Mouse (Mus musculus) stomach, embryonic 15.5 days (tissue): ENCODE results near the gene Ush1g. TPM values are rescaled to one million over a fixed set of nuclear protein-coding genes. Genes with fewer than 3 reads are reported as not detected.

ENCODE experiments used
- ATAC-seq: fragments of 200-750 bp; cut with Nextera tagmentation; 2 replicates; pipeline ENCODE4 v1.8.0; 2017; ENCODE audit warnings: low read depth, moderate number of reproducible peaks, moderate TSS enrichment; ENCODE audit not compliant: insufficient read depth, low FRiP score
- H3K27ac ChIP-seq: fragments of 300-500 bp; sonication (generic); 2 replicates; pipeline ENCODE4 v1.5.1; 2015; ENCODE audit warnings: mild to moderate bottlenecking, inconsistent platforms
- H3K27me3 ChIP-seq: fragments of 300-500 bp; sonication (generic); replicated peaks from 2 replicates; pipeline ENCODE4 v1.6.1; 2015; ENCODE audit warnings: inconsistent platforms
- H3K36me3 ChIP-seq: fragments of 300-500 bp; sonication (generic); 2 replicates; pipeline ENCODE4 v1.6.1; 2015; ENCODE audit warnings: inconsistent platforms
- H3K4me1 ChIP-seq: fragments of 300-500 bp; sonication (generic); 2 replicates; pipeline ENCODE4 v1.6.1; 2015; ENCODE audit warnings: inconsistent platforms
- H3K4me2 ChIP-seq: fragments of 300-500 bp; sonication (generic); 2 replicates; pipeline ENCODE4 v1.6.1; 2015; ENCODE audit warnings: mild to moderate bottlenecking, inconsistent platforms
- H3K4me3 ChIP-seq: fragments of 300-500 bp; sonication (generic); replicated peaks from 2 replicates; pipeline ENCODE4 v1.5.1; 2015; ENCODE audit warnings: inconsistent platforms
- H3K9ac ChIP-seq: fragments of 300-500 bp; sonication (generic); 2 replicates; pipeline ENCODE4 v1.6.1; 2015; ENCODE audit warnings: inconsistent platforms
- H3K9me3 ChIP-seq: fragments of 300-500 bp; sonication (generic); 2 replicates; pipeline ENCODE4 v1.6.1; 2016; ENCODE audit warnings: inconsistent platforms
- WGBS: fragments of 180-500 bp; shearing (Covaris S2); methylation state at CpG from one replicate; pipeline ENCODE4 v1.1.7; 2015; 5-methylcytosine and 5-hydroxymethylcytosine counted together
- polyA plus RNA-seq: library from polyadenylated mRNA; unstranded; fragments of >200 nt; fragmentation: Nextera tagmentation; extraction: Ambion mirVana; gene quantifications from 2 replicates; pipeline ENCODE4 v1.2.1, GENCODE M21; 2015

The Ush1g gene
- polyA plus RNA-seq, 1 experiment from 2014 or later: 0.35 TPM

DNA sequence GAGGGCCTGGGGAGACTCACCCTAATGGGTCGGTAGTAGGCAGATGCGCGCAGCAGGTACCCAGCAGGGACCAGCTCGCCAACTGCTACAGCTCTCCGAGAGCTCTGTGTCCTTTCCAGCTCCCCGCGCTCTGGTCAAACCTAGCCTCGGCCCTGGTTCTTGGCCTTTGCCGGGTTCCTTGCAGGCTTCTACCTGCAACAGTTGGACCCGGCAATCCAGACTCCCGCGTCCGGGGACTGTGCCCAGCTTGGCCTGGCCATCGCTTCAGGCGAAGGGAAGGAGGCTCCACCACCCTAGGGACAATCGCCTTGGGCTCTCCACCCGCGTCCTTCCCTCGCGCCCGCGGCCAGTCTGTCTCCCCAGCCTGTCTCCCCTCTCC, 55.5 kb downstream of the Ush1g start:
- ATAC-seq: no peak
- Histone ChIP-seq H3K36me3 (no peaks in the 10 kb centered on the region), H3K9me3 (no peaks in the 10 kb centered on the region), H3K4me3 (peak overlapping the region; percentile 31), H3K27ac (no peak overlapping the region), H3K9ac (no peak overlapping the region), H3K4me2 (peak overlapping the region; percentile 57), H3K4me1 (peaks cover 19% of the 10 kb centered on the region), H3K27me3 (peaks cover 74% of the 10 kb centered on the region)
- 3% methylated on average over 22 of the region's 22 CpGs for WGBS

GRCm38 (mm10) chr11:115265771-115266399, 56.0 kb downstream of the Ush1g start:
- Histone ChIP-seq H3K27me3 (peaks cover 79% of the 10 kb centered on the region), H3K4me3 (no peak overlapping the region), H3K4me2 (0 out of 2 replicates have a peak overlapping the region, but pooled peaks have one; percentile 57), H3K4me1 (peaks cover 19% of the 10 kb centered on the region), H3K9me3 (no peaks in the 10 kb centered on the region), H3K9ac (no peak overlapping the region), H3K36me3 (no peaks in the 10 kb centered on the region), H3K27ac (no peak overlapping the region)
- ATAC-seq: no peak
- WGBS: 3% methylated on average over 20 of the region's 20 CpGs

Other genes starting within 250 kb of the Ush1g start
- 2.6 and 3.1 TPM in 2 replicates for gene Rab37, start 230.6 kb downstream of the Ush1g start, polyA plus RNA-seq
- 2.1 and 2.6 TPM in 2 replicates for gene Cd300lf, start 188.0 kb downstream of the Ush1g start, polyA plus RNA-seq
- 142 and 144 TPM in 2 replicates for gene Slc9a3r1, start 158.7 kb downstream of the Ush1g start, polyA plus RNA-seq
- gene Tmem104, start 134.6 kb downstream of the Ush1g start, polyA plus RNA-seq: 9.3 and 11.5 TPM in 2 replicates
- gene Nat9, start 134.2 kb downstream of the Ush1g start, polyA plus RNA-seq: 23.2 and 24.0 TPM in 2 replicates
- gene Grin2c, start 54.8 kb downstream of the Ush1g start, polyA plus RNA-seq: 0.10 and 0.12 TPM in 2 replicates
- gene Fdxr, start 45.0 kb downstream of the Ush1g start, polyA plus RNA-seq: 16.6 and 17.8 TPM in 2 replicates
- 2.0 TPM in 2 replicates for gene Fads6, start 24.4 kb downstream of the Ush1g start, polyA plus RNA-seq
- 0.46 and 0.90 TPM in 2 replicates for gene Otop2, start 14.9 kb downstream of the Ush1g start, polyA plus RNA-seq
- gene Otop3, start 12.7 kb upstream of the Ush1g start, polyA plus RNA-seq: 2.4 and 2.7 TPM in 2 replicates
- 32.9 and 41.0 TPM in 2 replicates for gene Hid1, start 45.7 kb upstream of the Ush1g start, polyA plus RNA-seq
- 10.0 and 10.5 TPM in 2 replicates for gene Cdr2l, start 59.9 kb upstream of the Ush1g start, polyA plus RNA-seq
- 184 and 196 TPM in 2 replicates for gene Mrpl58, start 81.7 kb upstream of the Ush1g start, polyA plus RNA-seq
- 824 and 904 TPM in 2 replicates for gene Atp5h, start 97.9 kb upstream of the Ush1g start, polyA plus RNA-seq
- 14.6 and 15.6 TPM in 2 replicates for gene Kctd2, start 98.1 kb upstream of the Ush1g start, polyA plus RNA-seq
- gene Trim80, start 118.5 kb upstream of the Ush1g start, polyA plus RNA-seq: 0.23 and 0.35 TPM in 2 replicates
- 2.3 and 3.1 TPM in 2 replicates for gene Slc16a5, start 140.4 kb upstream of the Ush1g start, polyA plus RNA-seq
- gene Armc7, start 153.6 kb upstream of the Ush1g start, polyA plus RNA-seq: 5.5 and 6.8 TPM in 2 replicates
- 115 and 123 TPM in 2 replicates for gene Nt5c, start 169.8 kb upstream of the Ush1g start, polyA plus RNA-seq
- gene Jpt1, start 192.3 kb upstream of the Ush1g start, polyA plus RNA-seq: 472 and 482 TPM in 2 replicates
- gene Sumo2, start 214.2 kb upstream of the Ush1g start, polyA plus RNA-seq: 838 and 874 TPM in 2 replicates
- gene Nup85, start 242.4 kb upstream of the Ush1g start, polyA plus RNA-seq: 159 and 181 TPM in 2 replicates